Mouse (Mus musculus): ENCODE data around the gene Sh3rf3. TPM values are rescaled to one million over a fixed set of nuclear protein-coding genes. Genes with fewer than 3 reads are reported as not detected.

Gene Sh3rf3
- polyA plus RNA-seq, 2 experiments from 2014 or later, result not detected

- no peak for ATAC-seq
Measured at GRCm38 (mm10) chr10:58854548-58855198, 41.5 kb downstream of the Sh3rf3 start.

- ATAC-seq, result no peak
Measured at GRCm38 (mm10) chr10:58855199-58855751, 42.1 kb downstream of the Sh3rf3 start.

GRCm38 (mm10) chr10:58855814-58856213 lies 42.7 kb downstream of the Sh3rf3 start:
- no peak for ATAC-seq

- no peak for ATAC-seq
Measured at GRCm38 (mm10) chr10:58856742-58857141, 43.6 kb downstream of the Sh3rf3 start.

GRCm38 (mm10) chr10:58864735-58865134 lies 51.6 kb downstream of the Sh3rf3 start:
- ATAC-seq, result no peak

- ATAC-seq, result no peak
Measured at GRCm38 (mm10) chr10:58867536-58867935, 54.4 kb downstream of the Sh3rf3 start.

GRCm38 (mm10) chr10:58869836-58870235 lies 56.7 kb downstream of the Sh3rf3 start:
- no peak for ATAC-seq

GRCm38 (mm10) chr10:58871149-58871820 lies 58.1 kb downstream of the Sh3rf3 start:
- ATAC-seq, result no peak

- no peak for ATAC-seq
Measured at GRCm38 (mm10) chr10:58871821-58872577, 58.8 kb downstream of the Sh3rf3 start.

- no peak for ATAC-seq
Measured at GRCm38 (mm10) chr10:58877835-58878234, 64.7 kb downstream of the Sh3rf3 start.

GRCm38 (mm10) chr10:58878636-58879035 lies 65.5 kb downstream of the Sh3rf3 start:
- no peak for ATAC-seq

GRCm38 (mm10) chr10:58882741-58883140 lies 69.6 kb downstream of the Sh3rf3 start:
- ATAC-seq, result no peak

GRCm38 (mm10) chr10:58885351-58885750 lies 72.2 kb downstream of the Sh3rf3 start:
- ATAC-seq, result no peak

- ATAC-seq, result no peak
Measured at GRCm38 (mm10) chr10:58885816-58886215, 72.7 kb downstream of the Sh3rf3 start.

- no peak for ATAC-seq
Measured at GRCm38 (mm10) chr10:58890671-58891439, 77.7 kb downstream of the Sh3rf3 start.

GRCm38 (mm10) chr10:58895431-58895830 lies 82.3 kb downstream of the Sh3rf3 start:
- no peak for ATAC-seq

- no peak for ATAC-seq
Measured at GRCm38 (mm10) chr10:58897009-58897543, 83.9 kb downstream of the Sh3rf3 start.

- ATAC-seq, result no peak
Measured at GRCm38 (mm10) chr10:58905253-58905652, 92.1 kb downstream of the Sh3rf3 start.

- ATAC-seq, result no peak
Measured at GRCm38 (mm10) chr10:58907001-58907443, 93.9 kb downstream of the Sh3rf3 start.

- ATAC-seq, result no peak
Measured at GRCm38 (mm10) chr10:58908451-58908850, 95.3 kb downstream of the Sh3rf3 start.

GRCm38 (mm10) chr10:58915301-58916245 lies 102.4 kb downstream of the Sh3rf3 start:
- no peak for ATAC-seq

Measured in CD4-positive, CD25-positive, alpha-beta regulatory T cell, adult 4 months (primary cell).